Mouse (Mus musculus) forebrain, embryonic 15.5 days (tissue): Measurements from ENCODE around the gene Abhd14a. TPM values are rescaled to one million over a fixed set of nuclear protein-coding genes. Genes with fewer than 3 reads are reported as not detected.
A peak's percentile ranks its signal among the peaks of the same experiment; 100 is the strongest.

Source experiments
- ATAC-seq: fragments of 200-750 bp; cut with Nextera tagmentation; replicated peaks from 2 replicates; pipeline ENCODE4 v1.8.0; 2017; ENCODE audit warnings: mild to moderate bottlenecking, moderate TSS enrichment, moderate library complexity
- H3K27ac ChIP-seq: fragments of 300-500 bp; sonication (generic); replicated peaks from 2 replicates; pipeline ENCODE4 v1.5.1; 2015; ENCODE audit warnings: mild to moderate bottlenecking, inconsistent platforms
- H3K27me3 ChIP-seq: fragments of 300-500 bp; sonication (generic); 2 replicates; pipeline ENCODE4 v1.6.1; 2015; ENCODE audit warnings: inconsistent platforms
- H3K36me3 ChIP-seq: fragments of 300-500 bp; sonication (generic); 2 replicates; pipeline ENCODE4 v1.6.1; 2015; ENCODE audit warnings: mild to moderate bottlenecking, inconsistent platforms
- H3K4me1 ChIP-seq: fragments of 300-500 bp; sonication (generic); 2 replicates; pipeline ENCODE4 v1.6.1; 2015; ENCODE audit warnings: inconsistent platforms
- H3K4me2 ChIP-seq: fragments of 300-500 bp; sonication (generic); replicated peaks from 2 replicates; pipeline ENCODE4 v1.6.1; 2015; ENCODE audit warnings: mild to moderate bottlenecking, inconsistent platforms
- H3K4me3 ChIP-seq: fragments of 300-500 bp; sonication (generic); 2 replicates; pipeline ENCODE4 v1.5.1; 2015; ENCODE audit warnings: mild to moderate bottlenecking, inconsistent platforms
- H3K9ac ChIP-seq: fragments of 300-500 bp; sonication (generic); replicated peaks from 2 replicates; pipeline ENCODE4 v1.6.1; 2015; ENCODE audit warnings: mild to moderate bottlenecking, inconsistent platforms
- H3K9me3 ChIP-seq: fragments of 300-500 bp; sonication (generic); 2 replicates; pipeline ENCODE4 v1.6.1; 2016; ENCODE audit warnings: inconsistent platforms
- WGBS: fragments of 180-500 bp; shearing (Covaris S2); methylation state at CpG from one replicate; pipeline ENCODE4 v1.1.7; 2015; ENCODE audit warnings: mixed read lengths; 5-methylcytosine and 5-hydroxymethylcytosine counted together
- polyA plus RNA-seq: library from polyadenylated mRNA; unstranded; fragments of >200 nt; fragmentation: Nextera tagmentation; extraction: Ambion mirVana; gene quantifications from 2 replicates; pipeline ENCODE4 v1.2.1, GENCODE M21; 2015

Abhd14a gene
- polyA plus RNA-seq, 1 experiment from 2014 or later, result 68.5 TPM

GRCm38 (mm10) chr9:106476002-106476923 is 28.8 kb upstream of the Abhd14a start:
- no peak; the same call in 1 of the 2 replicates for ATAC-seq
- no peaks in the 10 kb centered on the region for H3K27me3 ChIP-seq
- H3K4me2 ChIP-seq, result peak overlapping the region; percentile 19; the same call in 1 of the 2 replicates
- peak overlapping the region; percentile 40; the same call in 1 of the 2 replicates for H3K27ac ChIP-seq
- 0 out of 2 replicates have a peak overlapping the region, but pooled peaks have one; percentile 1 for H3K9ac ChIP-seq
- H3K4me3 ChIP-seq, result peak overlapping the region; percentile 67
- H3K9me3 ChIP-seq, result no peaks in the 10 kb centered on the region
- no peaks in the 10 kb centered on the region for H3K36me3 ChIP-seq
- WGBS, result 37% methylated on average over 16 of the region's 16 CpGs
- peaks cover 32% of the 10 kb centered on the region for H3K4me1 ChIP-seq

GRCm38 (mm10) chr9:106475663-106476001 is 28.2 kb upstream of the Abhd14a start, which contains the start of gene Rrp9:
Gene Rrp9 (plus strand): TSS chr9:106475963.
- Histone ChIP-seq H3K36me3 (no peaks in the 10 kb centered on the region), H3K9me3 (no peaks in the 10 kb centered on the region), H3K27ac (peak within 1 kb of the TSS; percentile 40; the same call in 1 of the 2 replicates), H3K4me3 (peak within 1 kb of the TSS; percentile 67), H3K27me3 (no peaks in the 10 kb centered on the region), H3K9ac (0 out of 2 replicates have a peak within 1 kb of the TSS, but pooled peaks have one; percentile 1), H3K4me2 (peak within 1 kb of the TSS; percentile 19; the same call in 1 of the 2 replicates), H3K4me1 (peaks cover 32% of the 10 kb centered on the region)
- WGBS, result 88% methylated on average over 10 of the region's 10 CpGs
- ATAC-seq, result no peak

GRCm38 (mm10) chr9:106475046-106475445 is 27.6 kb upstream of the Abhd14a start:
- Histone ChIP-seq H3K4me2 (no peak overlapping the region), H3K4me1 (peaks cover 32% of the 10 kb centered on the region), H3K36me3 (no peaks in the 10 kb centered on the region), H3K4me3 (no peak overlapping the region), H3K9ac (no peak overlapping the region), H3K27ac (no peak overlapping the region), H3K9me3 (no peaks in the 10 kb centered on the region), H3K27me3 (no peaks in the 10 kb centered on the region)
- WGBS, result 66% methylated on average over 7 of the region's 7 CpGs
- ATAC-seq, result no peak

- H3K9me3 ChIP-seq, result no peaks in the 10 kb centered on the region
- 8% methylated on average over 6 of the region's 6 CpGs for WGBS
- peaks cover 32% of the 10 kb centered on the region for H3K4me1 ChIP-seq
- H3K36me3 ChIP-seq, result no peaks in the 10 kb centered on the region
- no peak overlapping the region for H3K4me3 ChIP-seq
- ATAC-seq, result no peak
- H3K27me3 ChIP-seq, result no peaks in the 10 kb centered on the region
- no peak overlapping the region for H3K4me2 ChIP-seq
- no peak overlapping the region for H3K27ac ChIP-seq
- H3K9ac ChIP-seq, result no peak overlapping the region
Measured at GRCm38 (mm10) chr9:106474456-106474855, 27.0 kb upstream of the Abhd14a start.

GRCm38 (mm10) chr9:106473753-106474105 is 26.3 kb upstream of the Abhd14a start:
- Histone ChIP-seq H3K27me3 (no peaks in the 10 kb centered on the region), H3K27ac (no peak overlapping the region), H3K9ac (no peak overlapping the region), H3K4me2 (no peak overlapping the region), H3K9me3 (no peaks in the 10 kb centered on the region), H3K4me1 (peaks cover 30% of the 10 kb centered on the region), H3K4me3 (no peak overlapping the region), H3K36me3 (no peaks in the 10 kb centered on the region)
- ATAC-seq, result no peak
- WGBS, result 81% methylated on average over 5 of the region's 5 CpGs

- H3K27me3 ChIP-seq, result no peaks in the 10 kb centered on the region
- no peaks in the 10 kb centered on the region for H3K9me3 ChIP-seq
- ATAC-seq, result no peak
- no peaks in the 10 kb centered on the region for H3K36me3 ChIP-seq
- 91% methylated on average over 16 of the region's 16 CpGs for WGBS
- H3K4me2 ChIP-seq, result no peak overlapping the region
- H3K27ac ChIP-seq, result no peak overlapping the region
- no peak overlapping the region for H3K4me3 ChIP-seq
- peaks cover 25% of the 10 kb centered on the region for H3K4me1 ChIP-seq
- no peak overlapping the region for H3K9ac ChIP-seq
Measured at GRCm38 (mm10) chr9:106473081-106473752, 25.7 kb upstream of the Abhd14a start.

GRCm38 (mm10) chr9:106472321-106472720 is 24.8 kb upstream of the Abhd14a start:
- Histone ChIP-seq H3K4me2 (no peak overlapping the region), H3K4me3 (no peak overlapping the region), H3K9me3 (no peaks in the 10 kb centered on the region), H3K36me3 (no peaks in the 10 kb centered on the region), H3K9ac (no peak overlapping the region), H3K4me1 (peaks cover 17% of the 10 kb centered on the region), H3K27me3 (no peaks in the 10 kb centered on the region), H3K27ac (no peak overlapping the region)
- ATAC-seq, result no peak
- WGBS, result 73% methylated on average over 4 of the region's 4 CpGs

GRCm38 (mm10) chr9:106471892-106472291 is 24.4 kb upstream of the Abhd14a start:
- Histone ChIP-seq H3K9ac (no peak overlapping the region), H3K4me1 (peaks cover 17% of the 10 kb centered on the region), H3K4me2 (no peak overlapping the region), H3K27ac (no peak overlapping the region), H3K4me3 (no peak overlapping the region), H3K9me3 (no peaks in the 10 kb centered on the region), H3K27me3 (no peaks in the 10 kb centered on the region), H3K36me3 (no peaks in the 10 kb centered on the region)
- 11% methylated on average over 5 of the region's 5 CpGs for WGBS
- ATAC-seq, result no peak

- Histone ChIP-seq H3K36me3 (no peaks in the 10 kb centered on the region), H3K27me3 (no peaks in the 10 kb centered on the region), H3K9me3 (no peaks in the 10 kb centered on the region), H3K9ac (no peak overlapping the region), H3K4me3 (no peak overlapping the region), H3K4me2 (no peak overlapping the region), H3K27ac (no peak overlapping the region), H3K4me1 (peaks cover 13% of the 10 kb centered on the region)
- WGBS, result 63% methylated on average over 14 of the region's 14 CpGs
- ATAC-seq, result no peak
Measured at GRCm38 (mm10) chr9:106470991-106471750, 23.7 kb upstream of the Abhd14a start.

- Histone ChIP-seq H3K9ac (no peak overlapping the region), H3K9me3 (no peaks in the 10 kb centered on the region), H3K4me2 (no peak overlapping the region), H3K27me3 (no peaks in the 10 kb centered on the region), H3K36me3 (no peaks in the 10 kb centered on the region), H3K27ac (no peak overlapping the region), H3K4me3 (no peak overlapping the region), H3K4me1 (peaks cover 21% of the 10 kb centered on the region)
- 73% methylated on average over 9 of the region's 9 CpGs for WGBS
- no peak for ATAC-seq
Measured at GRCm38 (mm10) chr9:106469776-106470175, 22.3 kb upstream of the Abhd14a start.

GRCm38 (mm10) chr9:106469317-106469716 is 21.8 kb upstream of the Abhd14a start:
- H3K36me3 ChIP-seq, result no peaks in the 10 kb centered on the region
- no peaks in the 10 kb centered on the region for H3K27me3 ChIP-seq
- WGBS, result 83% methylated on average over 6 of the region's 6 CpGs
- H3K27ac ChIP-seq, result no peak overlapping the region
- no peak overlapping the region for H3K9ac ChIP-seq
- H3K4me1 ChIP-seq, result peaks cover 21% of the 10 kb centered on the region
- no peak overlapping the region for H3K4me3 ChIP-seq
- H3K4me2 ChIP-seq, result no peak overlapping the region
- no peaks in the 10 kb centered on the region for H3K9me3 ChIP-seq
- ATAC-seq, result no peak

GRCm38 (mm10) chr9:106467746-106468145 is 20.3 kb upstream of the Abhd14a start:
- H3K4me1 ChIP-seq, result peaks cover 19% of the 10 kb centered on the region
- H3K9ac ChIP-seq, result no peak overlapping the region
- H3K4me2 ChIP-seq, result no peak overlapping the region
- no peak overlapping the region for H3K27ac ChIP-seq
- H3K27me3 ChIP-seq, result no peaks in the 10 kb centered on the region
- peaks cover 8% of the 10 kb centered on the region for H3K36me3 ChIP-seq
- H3K9me3 ChIP-seq, result no peaks in the 10 kb centered on the region
- no peak overlapping the region for H3K4me3 ChIP-seq
- ATAC-seq, result no peak
- WGBS, result 85% methylated on average over 7 of the region's 7 CpGs
